Mouse (Mus musculus) adrenal gland, postnatal 14 days (tissue): ENCODE data around the gene Acaa1b. TPM values are rescaled to one million over a fixed set of nuclear protein-coding genes. Genes with fewer than 3 reads are reported as not detected.

Source experiments
- total RNA-seq: library from RNA; stranded (reverse); gene quantifications from 2 replicates; pipeline ENCODE4 v1.2.3, GENCODE M21; 2021

Gene Acaa1b
- total RNA-seq, 1 experiment from 2014 or later = 62.6 TPM

Other genes starting within 250 kb of the Acaa1b start
- 28.6 and 32.0 TPM in 2 replicates for gene Ctdspl, start 230.6 kb downstream of the Acaa1b start, total RNA-seq
- 2.2 and 2.3 TPM in 2 replicates for gene Vill, start 104.3 kb downstream of the Acaa1b start, total RNA-seq
- gene Plcd1, start 63.6 kb downstream of the Acaa1b start, total RNA-seq = 11.8 and 13.6 TPM in 2 replicates
- 1.5 and 1.7 TPM in 2 replicates for gene Dlec1, start 54.6 kb downstream of the Acaa1b start, total RNA-seq
- not detected in 2 replicates for gene Gm47289, start 2.1 kb upstream of the Acaa1b start, total RNA-seq
- gene Slc22a13, start 52.0 kb upstream of the Acaa1b start, total RNA-seq = not detected in 2 replicates
- gene Oxsr1, start 165.3 kb upstream of the Acaa1b start, total RNA-seq = 33.8 and 36.5 TPM in 2 replicates
- 106 and 108 TPM in 2 replicates for gene Acaa1a, start 182.6 kb upstream of the Acaa1b start, total RNA-seq
- gene Myd88, start 184.3 kb upstream of the Acaa1b start, total RNA-seq = 26.2 and 27.3 TPM in 2 replicates
- 2.0 and 10.6 TPM in 2 replicates for gene Xylb, start 200.3 kb upstream of the Acaa1b start, total RNA-seq
- gene Slc22a14, start 208.5 kb upstream of the Acaa1b start, total RNA-seq = 0.19 TPM in 1 of 2 replicates, not detected in the other
- gene Acvr2b, start 245.0 kb upstream of the Acaa1b start, total RNA-seq = 4.8 and 6.6 TPM in 2 replicates